Mouse (Mus musculus) neural tube, embryonic 11.5 days (tissue): Measurements from ENCODE around the gene Cwf19l1. TPM values are rescaled to one million over a fixed set of nuclear protein-coding genes. Genes with fewer than 3 reads are reported as not detected.

Experiments
- ATAC-seq: fragments of 200-750 bp; cut with Nextera tagmentation; 2 replicates; pipeline ENCODE4 v1.8.0; 2017; ENCODE audit warnings: moderate number of reproducible peaks, mild to moderate bottlenecking, moderate TSS enrichment, moderate library complexity; ENCODE audit not compliant: insufficient read depth, low FRiP score, low TSS enrichment
- DNase-seq: peaks from one replicate; pipeline ENCODE4 v3.0.0-alpha.2; 2015; ENCODE audit warnings: low spot score
- H3K27ac ChIP-seq: fragments of 300-500 bp; sonication (generic); 2 replicates; pipeline ENCODE4 v1.5.1; 2014; ENCODE audit warnings: low read depth, mild to moderate bottlenecking, low read length
- H3K27me3 ChIP-seq: fragments of 300-500 bp; sonication (generic); 2 replicates; pipeline ENCODE4 v1.6.1; 2014; ENCODE audit warnings: mild to moderate bottlenecking, low read length, mixed read lengths; ENCODE audit not compliant: control insufficient read depth, insufficient read depth
- H3K36me3 ChIP-seq: fragments of 300-500 bp; sonication (generic); 2 replicates; pipeline ENCODE4 v1.6.1; 2014; ENCODE audit warnings: mild to moderate bottlenecking, low read length, moderate library complexity, mixed read lengths; ENCODE audit not compliant: control insufficient read depth, insufficient read depth
- H3K4me1 ChIP-seq: fragments of 300-500 bp; sonication (generic); 2 replicates; pipeline ENCODE4 v1.6.1; 2014; ENCODE audit warnings: low read length, mixed read lengths; ENCODE audit not compliant: control insufficient read depth, insufficient read depth
- H3K4me2 ChIP-seq: fragments of 300-500 bp; sonication (generic); 2 replicates; pipeline ENCODE4 v1.6.1; 2014; ENCODE audit warnings: low read depth, mild to moderate bottlenecking, moderate library complexity
- H3K4me3 ChIP-seq: fragments of 300-500 bp; sonication (generic); 2 replicates; pipeline ENCODE4 v1.5.1; 2014; ENCODE audit warnings: low read depth, low read length
- H3K9ac ChIP-seq: fragments of 300-500 bp; sonication (generic); 2 replicates; pipeline ENCODE4 v1.6.1; 2014; ENCODE audit warnings: mild to moderate bottlenecking, low read length
- H3K9me3 ChIP-seq: fragments of 300-500 bp; sonication (generic); 2 replicates; pipeline ENCODE4 v1.6.1; 2016; ENCODE audit warnings: low read length; ENCODE audit not compliant: control insufficient read depth
- WGBS: fragments of 180-500 bp; shearing (Covaris S2); extraction: QIAGEN DNeasy Blood & Tissue Kit; methylation state at CpG from one replicate; pipeline ENCODE4 v1.1.7; 2014; 5-methylcytosine and 5-hydroxymethylcytosine counted together
- polyA plus RNA-seq: library from polyadenylated mRNA; unstranded; fragments of >200 nt; fragmentation: Nextera tagmentation; extraction: Ambion mirVana; gene quantifications from 2 replicates; pipeline ENCODE4 v1.2.1, GENCODE M21; 2014

The Cwf19l1 gene
- polyA plus RNA-seq, 1 experiment from 2014 or later, result 38.6 TPM

- Histone ChIP-seq H3K36me3 (no peaks in the 10 kb centered on the region), H3K9me3 (no peaks in the 10 kb centered on the region), H3K27ac (no peak overlapping the region), H3K4me2 (no peak overlapping the region), H3K27me3 (no peaks in the 10 kb centered on the region), H3K4me1 (no peaks in the 10 kb centered on the region), H3K4me3 (no peak overlapping the region), H3K9ac (no peak overlapping the region)
- WGBS, result 88% methylated on average over 7 of the region's 7 CpGs
- DNase-seq (no peak), ATAC-seq (no peak)
Measured at GRCm38 (mm10) chr19:44063773-44064172, 71.9 kb downstream of the Cwf19l1 start.

GRCm38 (mm10) chr19:44060226-44060625 lies 75.5 kb downstream of the Cwf19l1 start:
- no peak for ATAC-seq
- no peaks in the 10 kb centered on the region for H3K9me3 ChIP-seq
- no peak overlapping the region for H3K27ac ChIP-seq
- no peak for DNase-seq
- no peaks in the 10 kb centered on the region for H3K36me3 ChIP-seq
- no peaks in the 10 kb centered on the region for H3K4me1 ChIP-seq
- no peak overlapping the region for H3K4me2 ChIP-seq
- no peaks in the 10 kb centered on the region for H3K27me3 ChIP-seq
- no peak overlapping the region for H3K4me3 ChIP-seq
- H3K9ac ChIP-seq, result no peak overlapping the region
- WGBS, result 92% methylated on average over 3 of the region's 3 CpGs

Other genes starting within 250 kb of the Cwf19l1 start
- gene Dnmbp, start 195.7 kb downstream of the Cwf19l1 start, polyA plus RNA-seq, result 15.7 and 15.8 TPM in 2 replicates
- gene Cpn1, start 149.3 kb downstream of the Cwf19l1 start, polyA plus RNA-seq, result 0.12 and 0.38 TPM in 2 replicates
- not detected in 2 replicates for gene Cyp2c23, start 106.7 kb downstream of the Cwf19l1 start, polyA plus RNA-seq
- gene Erlin1, start 66.1 kb downstream of the Cwf19l1 start, polyA plus RNA-seq, result 18.7 and 19.1 TPM in 2 replicates
- gene Chuk, start 28.4 kb downstream of the Cwf19l1 start, polyA plus RNA-seq, result 48.0 and 50.4 TPM in 2 replicates
- 115 and 118 TPM in 2 replicates for gene Bloc1s2, start 10.6 kb upstream of the Cwf19l1 start, polyA plus RNA-seq
- 1.2 and 1.3 TPM in 2 replicates for gene Pkd2l1, start 56.6 kb upstream of the Cwf19l1 start, polyA plus RNA-seq
- 0.53 and 0.76 TPM in 2 replicates for gene Scd3, start 67.4 kb upstream of the Cwf19l1 start, polyA plus RNA-seq
- gene Scd2, start 157.8 kb upstream of the Cwf19l1 start, polyA plus RNA-seq, result 413 and 424 TPM in 2 replicates
- gene Scd4, start 197.2 kb upstream of the Cwf19l1 start, polyA plus RNA-seq, result not detected in 2 replicates